In genomic region chr10:69746730-69747129, GRCm38 (mm10) we compare ENCODE assay signal across 16 mouse cellular contexts.
DNase-seq lines count a peak whose midpoint lies in the region; ATAC-seq and TF ChIP-seq lines count a peak whose summit lies in the region.
"Had no signal": no experiment of that assay in that cellular context is flagged by ENCODE, and none has a peak within 500 bp of the region (broad histone marks: within the 10 kb centered on the region; RNA-seq: fewer than 3 reads in every experiment).

No protein-coding gene starts in this region.

- H3K4me3 ChIP-seq in forebrain, embryonic 15.5 days: no peak overlapping the region
- H3K4me3 ChIP-seq in forebrain, embryonic 14.5 days (ENCODE audit: low read depth, low read length): no peak overlapping the region
- no peak overlapping the region for H3K4me3 ChIP-seq in layer of hippocampus, adult 2 months
- no peak overlapping the region for H3K4me3 ChIP-seq in limb, embryonic 15.5 days
- H3K4me3 ChIP-seq: heart, adult 2 months had no signal

- 52% methylated on average over 5 of the region's 5 CpGs for WGBS in forebrain, embryonic 15.5 days
- WGBS in forebrain, embryonic 14.5 days: 55% methylated on average over 5 of the region's 5 CpGs
- 44% methylated on average over 5 of the region's 5 CpGs for WGBS in limb, embryonic 15.5 days

- peak overlapping the region; percentile 62 for H3K27ac ChIP-seq in forebrain, embryonic 15.5 days (replicated peaks)
- H3K27ac ChIP-seq in forebrain, embryonic 14.5 days (ENCODE audit: low read depth, low read length): no peak overlapping the region
- peak overlapping the region; percentile 86 for H3K27ac ChIP-seq in layer of hippocampus, adult 2 months
- 0 out of 2 replicates have a peak overlapping the region, but pooled peaks have one; percentile 1 for H3K27ac ChIP-seq in limb, embryonic 15.5 days
- H3K27ac ChIP-seq: heart, adult 2 months had no signal

- no peaks in the 10 kb centered on the region for H3K27me3 ChIP-seq in forebrain, embryonic 15.5 days
- H3K27me3 ChIP-seq in forebrain, embryonic 14.5 days (replicated peaks; ENCODE audit: control insufficient read depth, insufficient read depth, low read length): no peaks in the 10 kb centered on the region
- H3K27me3 ChIP-seq in limb, embryonic 15.5 days: no peaks in the 10 kb centered on the region

- no peak overlapping the region for H3K9ac ChIP-seq in forebrain, embryonic 15.5 days (replicated peaks)
- no peak overlapping the region for H3K9ac ChIP-seq in forebrain, embryonic 14.5 days (ENCODE audit: low read length)
- no peak overlapping the region for H3K9ac ChIP-seq in limb, embryonic 15.5 days
- H3K9ac ChIP-seq: liver, postnatal 0 days had no signal

- ATAC-seq in forebrain, embryonic 15.5 days (replicated peaks): no peak
- no peak for ATAC-seq in forebrain, embryonic 14.5 days
- ATAC-seq in limb, embryonic 15.5 days (ENCODE audit: insufficient number of reproducible peaks, low FRiP score, low TSS enrichment, low read depth): no peak
- ATAC-seq: intestine, postnatal 0 days; liver, postnatal 0 days had no signal

- H3K9me3 ChIP-seq in forebrain, embryonic 15.5 days: no peaks in the 10 kb centered on the region
- H3K9me3 ChIP-seq in forebrain, embryonic 14.5 days (replicated peaks; ENCODE audit: control insufficient read depth, low read length): no peaks in the 10 kb centered on the region
- H3K9me3 ChIP-seq in limb, embryonic 15.5 days: no peaks in the 10 kb centered on the region

- DNase-seq in forebrain, embryonic 14.5 days (ENCODE audit: low spot score): no peak
- DNase-seq in layer of hippocampus, adult 2 months (ENCODE audit: low spot score in 2 of 2): no peak
- DNase-seq in layer of hippocampus, postnatal 25 days (ENCODE audit: extremely low spot score in 1 of 2, low spot score in 1 of 2): no peak
- peak; percentile 24 for DNase-seq in 416B (ENCODE audit: low read depth)
- no peak for DNase-seq in gastrocnemius, postnatal 4 days (ENCODE audit: low spot score in 2 of 2)
- DNase-seq in layer of hippocampus, adult 11-12 months (ENCODE audit: low spot score): no peak
- DNase-seq: adrenal gland, adult 2 months; cerebellum, adult 9-11 months; heart, adult 2 months; heart, postnatal 10 days; left cerebral cortex, postnatal 4 days; liver, postnatal 0 days; right cerebral cortex, postnatal 14 days had no signal

- no peaks in the 10 kb centered on the region for H3K36me3 ChIP-seq in forebrain, embryonic 15.5 days
- H3K36me3 ChIP-seq in forebrain, embryonic 14.5 days (ENCODE audit: control insufficient read depth, insufficient read depth, low read length): no peaks in the 10 kb centered on the region
- H3K36me3 ChIP-seq in limb, embryonic 15.5 days: no peaks in the 10 kb centered on the region

- peaks cover 40% of the 10 kb centered on the region for H3K4me1 ChIP-seq in forebrain, embryonic 15.5 days
- peaks cover 23% of the 10 kb centered on the region for H3K4me1 ChIP-seq in forebrain, embryonic 14.5 days (ENCODE audit: control insufficient read depth, insufficient read depth, low read length)
- H3K4me1 ChIP-seq in limb, embryonic 15.5 days: peaks cover 23% of the 10 kb centered on the region

- no peak overlapping the region for H3K4me2 ChIP-seq in forebrain, embryonic 15.5 days (replicated peaks)
- H3K4me2 ChIP-seq in forebrain, embryonic 14.5 days (ENCODE audit: low read length): no peak overlapping the region
- no peak overlapping the region for H3K4me2 ChIP-seq in limb, embryonic 15.5 days

- TF ChIP-seq CTCF in layer of hippocampus, adult 2 months (conservative IDR thresholded peaks at IDR 0.05): no peak
